ENCODE assay signal across 9 mouse cellular contexts in genomic region chrX:100625146-100625545, GRCm38 (mm10). TPM values are rescaled to one million over a fixed set of nuclear protein-coding genes. Genes with fewer than 3 reads are reported as not detected.
DNase-seq lines count a peak whose midpoint lies in the region; ATAC-seq and TF ChIP-seq lines count a peak whose summit lies in the region.
"Had no signal": no experiment of that assay in that cellular context is flagged by ENCODE, and none has a peak within 500 bp of the region (broad histone marks: within the 10 kb centered on the region; RNA-seq: fewer than 3 reads in every experiment).

No protein-coding gene starts in this region.

- H3K4me1 ChIP-seq in lung, embryonic 14.5 days (ENCODE audit: insufficient read depth) = no peaks in the 10 kb centered on the region

- peaks cover 20% of the 10 kb centered on the region; the same call in 1 of the 2 replicates for H3K36me3 ChIP-seq in lung, embryonic 14.5 days (ENCODE audit: insufficient read depth)

- intact Hi-C loops in gastrocnemius, postnatal 14 days (cut with DNase I; ENCODE audit: low total_unique reads) = no loop called here
- intact Hi-C loops in left cerebral cortex, postnatal 25 days (cut with DNase I) = loop anchor here (10.0 kb wide), 1 partner anchor 110 kb away; no protein-coding TSS in a partner anchor

- WGBS in lung, embryonic 14.5 days = 31% methylated on average over 7 of the region's 7 CpGs

- TF ChIP-seq CTCF in lung, embryonic 14.5 days (IDR thresholded peaks at IDR 0.05; ENCODE audit: low read depth) = no peak

- H3K9ac ChIP-seq in lung, embryonic 14.5 days = peak overlapping the region; percentile 61

- no peaks in the 10 kb centered on the region for H3K9me3 ChIP-seq in lung, embryonic 14.5 days (ENCODE audit: low read depth, low read length)

- DNase-seq in lung, embryonic 14.5 days = peak; percentile 13
- no peak for DNase-seq in lung, postnatal 36 days
- peak; percentile 3 for DNase-seq in c-Kit-positive CD71-positive TER-119-positive erythroid progenitor cells, embryonic 14.5 days (ENCODE audit: low spot score)
- peak; percentile 30 for DNase-seq in induced T-regulatory cell, adult 2 months (ENCODE audit: low read depth)
- peak; percentile 18 for DNase-seq in naive thymus-derived CD4-positive, alpha-beta T cell, adult 2 months (ENCODE audit: low read depth)
- no peak for DNase-seq in gastrocnemius, postnatal 14 days
- DNase-seq in left cerebral cortex, postnatal 25 days (ENCODE audit: low spot score in 2 of 2) = no peak

- H3K27ac ChIP-seq in lung, embryonic 14.5 days (ENCODE audit: low read depth) = no peak overlapping the region

- H3K4me2 ChIP-seq in lung, embryonic 14.5 days = peak overlapping the region; percentile 64

- no peak for ATAC-seq in lung, embryonic 14.5 days (ENCODE audit: insufficient read depth)
- ATAC-seq in granulocyte monocyte progenitor cell, adult 5-6 weeks (replicated peaks; ENCODE audit: poor library complexity, severe bottlenecking) = no peak

- H3K27me3 ChIP-seq in lung, embryonic 14.5 days (ENCODE audit: insufficient read depth, low read length) = no peaks in the 10 kb centered on the region

- peak overlapping the region; percentile 59 for H3K4me3 ChIP-seq in lung, embryonic 14.5 days (ENCODE audit: low read depth, low read length)

RNA-seq across cellular contexts. Expression of gene Kif4, which starts 0.4 kb away (rescaled TPM):
- polyA plus RNA-seq in lung, embryonic 14.5 days (2014; fragmentation: Nextera tagmentation; extraction: Ambion mirVana) = 41.5 and 45.0 TPM in 2 replicates
- total RNA-seq in gastrocnemius, postnatal 14 days (2021) = 1 to 10 TPM; 2.1 to 2.3 TPM
- under 1 TPM; 0.66 to 0.98 TPM for total RNA-seq in left cerebral cortex, postnatal 25 days (2021)
- 7.7 and 21.2 TPM in 2 replicates for total RNA-seq in granulocyte monocyte progenitor cell, adult 5-6 weeks (2014; fragmentation: Nextera tagmentation)
- total RNA-seq in granulocyte monocyte progenitor cell, adult 5-6 weeks (2017) = 41.5 and 48.3 TPM in 2 replicates

RNA-seq across cellular contexts. Expression of gene Pdzd11, which starts 1.2 kb away (rescaled TPM):
- polyA plus RNA-seq in lung, embryonic 14.5 days (2014; fragmentation: Nextera tagmentation; extraction: Ambion mirVana) = 100 and 105 TPM in 2 replicates
- total RNA-seq in gastrocnemius, postnatal 14 days (2021) = 10 to 100 TPM; 24.2 to 26.3 TPM
- 10 to 100 TPM; 44.4 to 51.7 TPM for total RNA-seq in left cerebral cortex, postnatal 25 days (2021)
- total RNA-seq in granulocyte monocyte progenitor cell, adult 5-6 weeks (2014; fragmentation: Nextera tagmentation) = 46.6 and 47.1 TPM in 2 replicates
- 31.1 and 32.3 TPM in 2 replicates for total RNA-seq in granulocyte monocyte progenitor cell, adult 5-6 weeks (2017)

RNA-seq across cellular contexts. Expression of gene Arr3, which starts 19.8 kb away (rescaled TPM):
- not detected in 2 replicates for polyA plus RNA-seq in lung, embryonic 14.5 days (2014; fragmentation: Nextera tagmentation; extraction: Ambion mirVana)
- total RNA-seq in gastrocnemius, postnatal 14 days (2021) = not detected
- total RNA-seq in left cerebral cortex, postnatal 25 days (2021) = 1 to 10 TPM; 1.3 to 2.3 TPM
- total RNA-seq in granulocyte monocyte progenitor cell, adult 5-6 weeks (2014; fragmentation: Nextera tagmentation) = not detected in 2 replicates
- not detected in 2 replicates for total RNA-seq in granulocyte monocyte progenitor cell, adult 5-6 weeks (2017)
- total RNA-seq: heart, adult 18-20 months had no signal

RNA-seq across cellular contexts. Expression of gene P2ry4, which starts 30.5 kb away (rescaled TPM):
- polyA plus RNA-seq in lung, embryonic 14.5 days (2014; fragmentation: Nextera tagmentation; extraction: Ambion mirVana) = not detected in 2 replicates
- not detected for total RNA-seq in gastrocnemius, postnatal 14 days (2021)
- total RNA-seq in left cerebral cortex, postnatal 25 days (2021) = not detected
- total RNA-seq in granulocyte monocyte progenitor cell, adult 5-6 weeks (2014; fragmentation: Nextera tagmentation) = not detected in 2 replicates
- not detected in 2 replicates for total RNA-seq in granulocyte monocyte progenitor cell, adult 5-6 weeks (2017)
- total RNA-seq: heart, adult 18-20 months had no signal

RNA-seq across cellular contexts. Expression of gene Awat1, which starts 53.1 kb away (rescaled TPM):
- not detected in 2 replicates for polyA plus RNA-seq in lung, embryonic 14.5 days (2014; fragmentation: Nextera tagmentation; extraction: Ambion mirVana)
- total RNA-seq in gastrocnemius, postnatal 14 days (2021) = not detected
- total RNA-seq in left cerebral cortex, postnatal 25 days (2021) = not detected
- not detected in 2 replicates for total RNA-seq in granulocyte monocyte progenitor cell, adult 5-6 weeks (2014; fragmentation: Nextera tagmentation)
- total RNA-seq in granulocyte monocyte progenitor cell, adult 5-6 weeks (2017) = not detected in 2 replicates
- total RNA-seq: heart, adult 18-20 months had no signal

Comparison
In these comparisons a context has a peak if more than half of its experiments do, and no peak if none do; other contexts are left out.
1. DNase-seq: peak in lung, embryonic 14.5 days (single experiment), c-Kit-positive CD71-positive TER-119-positive erythroid progenitor cells, embryonic 14.5 days (single experiment), induced T-regulatory cell, adult 2 months (single experiment) and naive thymus-derived CD4-positive, alpha-beta T cell, adult 2 months (single experiment); none in lung, postnatal 36 days (single experiment), gastrocnemius, postnatal 14 days (single experiment) and left cerebral cortex, postnatal 25 days (0 of 2).